Mouse (Mus musculus) thymus, adult 18-20 months (tissue): ENCODE data around the gene Socs7.

Experiments
- DNase-seq, 2 experiments: peaks; one replicate each; pipeline ENCODE4 v3.0.0; 2022; ENCODE audit warnings: mixed read lengths in 2 of 2

Gene Socs7

DNA sequence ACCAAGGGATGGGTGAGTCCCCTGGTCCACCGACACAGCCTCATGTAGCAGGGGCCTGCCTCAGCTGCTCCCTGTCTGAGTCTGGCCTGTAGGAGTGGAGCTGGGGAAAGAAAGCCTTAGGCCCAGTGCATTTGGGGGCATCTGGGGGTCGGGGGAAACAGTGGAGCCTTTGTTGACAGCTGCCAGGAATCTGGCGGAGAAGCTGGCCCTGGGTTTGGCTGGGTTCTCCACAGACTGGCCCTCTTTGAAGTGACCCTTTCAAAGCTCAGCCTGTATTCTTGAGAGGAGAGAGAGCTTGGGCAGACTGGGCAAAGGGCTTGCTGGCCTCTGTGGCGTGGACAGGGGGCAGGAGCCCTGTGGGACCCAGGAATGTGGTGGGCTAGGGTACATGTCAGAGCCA lies 60.2 kb downstream of the Socs7 start:
- no peak for DNase-seq

DNA sequence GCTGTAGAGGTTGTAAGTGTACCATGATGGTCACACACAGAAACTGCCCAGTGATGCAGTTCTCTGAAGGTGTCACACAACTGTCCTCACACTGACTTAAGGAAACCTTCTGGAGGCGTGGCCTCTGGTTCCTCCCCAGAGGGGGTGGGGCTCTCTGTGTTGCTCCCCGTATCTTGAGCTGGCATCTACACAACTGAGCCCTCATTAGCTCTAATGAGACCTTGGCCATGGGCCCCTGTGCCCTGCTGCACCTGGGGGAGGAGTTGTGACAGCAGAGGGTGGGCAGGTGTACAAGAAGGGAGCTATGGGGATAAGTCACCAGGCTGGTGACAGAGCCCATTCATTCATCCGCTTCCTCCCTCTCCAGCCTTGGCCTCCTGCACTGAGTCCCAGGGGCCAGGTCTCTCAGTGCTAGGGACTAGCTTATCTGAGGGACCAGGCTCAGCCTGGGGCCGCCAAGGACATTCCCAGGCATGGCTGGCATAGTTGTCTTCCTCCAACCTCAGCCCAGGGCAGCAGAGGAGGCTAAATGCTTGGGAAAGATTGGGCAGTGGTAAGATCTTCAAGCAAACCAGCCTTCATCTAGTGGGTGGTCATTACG lies 61.8 kb downstream of the Socs7 start:
- DNase-seq = no peak

DNA sequence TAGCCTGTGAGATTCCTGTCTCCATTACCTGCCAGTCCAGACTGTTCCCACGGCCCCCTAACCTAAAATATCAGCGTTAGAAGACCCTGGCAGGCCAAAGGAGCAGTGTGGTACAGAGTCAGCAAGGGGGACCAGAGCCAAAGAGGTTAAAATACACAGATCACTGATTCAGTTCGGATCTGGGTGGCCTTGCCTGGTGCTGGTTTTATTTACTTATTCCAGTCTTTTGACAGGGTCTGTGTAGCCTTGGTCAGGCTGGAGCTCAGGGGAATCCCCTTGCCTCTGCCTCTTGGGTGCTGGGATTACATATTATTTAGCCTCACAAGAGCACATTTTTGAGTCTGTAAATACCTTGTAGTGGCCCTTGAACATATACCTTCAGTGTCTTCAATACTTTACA lies 62.5 kb downstream of the Socs7 start:
- DNase-seq = no peak

DNA sequence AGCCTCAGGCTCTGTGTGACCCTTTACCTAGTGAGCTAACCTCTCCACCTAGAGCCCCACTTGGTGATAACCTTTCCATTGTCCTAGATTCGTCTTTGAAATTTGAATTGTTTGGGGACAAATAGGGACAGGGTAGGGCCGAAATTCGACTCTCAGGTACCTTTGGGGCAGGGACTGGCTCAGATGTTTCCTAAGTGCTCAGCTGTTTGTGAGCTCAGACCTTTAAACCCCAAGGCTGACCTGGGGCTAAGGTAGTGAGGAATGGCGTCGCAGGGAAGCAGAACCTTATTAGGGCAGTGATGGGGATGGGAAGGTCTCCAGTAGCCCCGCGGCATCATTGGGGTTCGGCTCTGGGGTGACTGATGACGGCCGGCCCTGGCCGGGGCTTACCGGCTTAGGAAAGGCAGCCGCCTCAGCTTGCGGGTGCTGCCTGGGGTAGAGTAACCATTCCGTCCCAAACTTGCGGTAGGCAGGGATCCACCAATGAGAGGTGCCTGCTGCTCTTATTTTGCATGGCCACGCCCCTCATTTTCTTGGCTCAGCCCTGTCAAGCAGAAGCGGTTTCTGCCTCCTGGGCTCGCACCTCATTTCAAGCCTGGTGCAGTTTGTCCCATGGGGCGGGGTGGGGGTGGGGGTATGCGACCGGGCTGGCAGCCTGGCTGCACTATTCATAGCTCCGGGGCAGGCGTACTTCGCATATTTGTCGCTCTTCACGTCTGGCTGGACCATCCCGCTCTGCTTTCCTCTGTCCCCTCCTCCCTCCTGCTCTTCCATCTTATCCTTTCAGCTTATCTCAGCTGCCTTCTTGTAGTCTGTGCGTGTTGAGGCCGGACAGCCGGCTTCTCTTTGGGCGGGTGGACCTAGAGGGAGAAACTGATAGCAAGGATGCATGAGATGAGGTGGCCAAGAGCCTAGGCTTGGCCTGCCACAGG lies 65.7 kb downstream of the Socs7 start:
- DNase-seq = peak; percentile 60 to 74

DNA sequence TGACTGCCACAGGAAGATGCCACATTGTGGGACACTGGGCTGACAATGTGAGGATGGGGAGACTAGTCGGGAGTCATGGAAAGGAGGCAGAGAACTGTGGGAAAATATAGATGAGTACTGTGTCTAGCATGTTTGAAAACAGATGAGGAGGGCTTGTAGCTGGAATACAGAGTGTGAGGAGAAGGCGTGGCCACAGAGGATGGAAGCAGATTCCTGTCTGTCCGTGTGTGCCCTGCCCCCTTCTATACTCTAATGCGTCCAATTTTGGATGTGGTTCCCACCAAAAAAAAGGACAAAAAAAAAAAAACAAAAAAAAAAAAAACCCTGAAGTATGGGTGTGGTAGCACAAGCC lies 66.4 kb downstream of the Socs7 start:
- no peak for DNase-seq

DNA sequence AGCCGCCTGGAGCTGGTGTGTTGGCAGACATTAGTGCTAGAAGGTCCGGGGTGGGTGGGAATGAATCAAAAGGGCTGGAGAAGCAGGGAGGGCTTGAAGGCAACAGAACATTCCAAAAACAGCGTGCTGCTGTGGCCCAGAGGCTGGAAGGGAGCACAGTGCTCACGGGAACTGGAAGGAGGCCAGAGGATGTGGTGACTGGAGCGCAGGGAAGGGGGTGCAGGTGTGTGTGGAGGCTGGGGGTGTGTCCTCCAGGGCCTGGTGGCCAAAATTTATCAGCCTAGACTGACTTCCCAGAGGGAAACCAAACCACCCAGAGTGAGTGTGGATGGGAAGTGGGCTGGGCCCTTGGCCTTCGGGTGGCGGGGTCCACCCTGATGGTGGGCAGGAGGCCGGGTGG lies 67.3 kb downstream of the Socs7 start:
- DNase-seq = no peak

DNA sequence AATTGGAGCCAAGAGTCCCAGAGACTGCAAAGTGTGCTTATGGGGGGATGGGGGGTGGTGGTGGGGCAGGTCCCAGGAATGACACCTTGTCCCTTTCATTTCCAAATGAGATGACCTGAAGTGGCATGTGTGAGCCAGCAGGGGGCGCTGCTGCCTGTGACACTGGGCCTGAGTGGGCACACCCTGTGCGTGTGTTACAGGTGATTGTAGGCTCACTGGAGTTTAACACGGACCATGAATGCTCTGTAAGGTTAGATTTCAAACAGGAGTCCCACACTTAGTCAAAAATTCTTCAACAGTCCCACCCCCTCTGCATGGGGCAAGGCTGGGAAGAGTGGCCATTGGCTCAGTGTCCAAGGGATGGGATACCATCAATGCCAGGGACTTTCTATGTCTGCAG lies 69.7 kb downstream of the Socs7 start:
- DNase-seq = no peak

DNA sequence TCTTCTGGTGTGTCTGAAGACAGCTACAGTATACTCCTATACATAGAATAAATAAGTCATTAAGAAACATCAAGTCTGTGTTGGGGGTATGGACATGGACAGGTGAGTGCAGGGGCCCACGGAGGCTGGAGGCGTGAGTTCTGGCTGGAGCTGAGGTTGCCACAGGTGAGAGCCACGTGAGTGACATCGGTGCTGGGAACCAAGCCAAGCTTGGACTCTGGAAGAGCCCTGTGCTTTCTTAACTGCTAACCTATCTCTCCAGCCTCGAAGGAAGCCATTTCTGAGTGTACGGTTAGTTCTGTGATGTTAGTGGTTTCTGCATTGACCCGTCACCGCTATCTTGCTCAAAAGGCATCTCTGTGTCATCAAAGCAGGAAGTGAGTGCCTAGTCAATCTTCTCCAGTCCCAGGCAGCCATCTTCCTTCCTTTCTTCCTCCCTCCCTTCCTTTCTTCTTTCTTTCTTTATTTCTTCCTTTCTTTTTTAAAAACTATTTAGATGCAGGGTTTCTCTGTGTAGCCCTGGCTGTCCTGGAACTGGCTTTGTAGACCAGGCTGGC lies 70.7 kb downstream of the Socs7 start:
- no peak for DNase-seq

DNA sequence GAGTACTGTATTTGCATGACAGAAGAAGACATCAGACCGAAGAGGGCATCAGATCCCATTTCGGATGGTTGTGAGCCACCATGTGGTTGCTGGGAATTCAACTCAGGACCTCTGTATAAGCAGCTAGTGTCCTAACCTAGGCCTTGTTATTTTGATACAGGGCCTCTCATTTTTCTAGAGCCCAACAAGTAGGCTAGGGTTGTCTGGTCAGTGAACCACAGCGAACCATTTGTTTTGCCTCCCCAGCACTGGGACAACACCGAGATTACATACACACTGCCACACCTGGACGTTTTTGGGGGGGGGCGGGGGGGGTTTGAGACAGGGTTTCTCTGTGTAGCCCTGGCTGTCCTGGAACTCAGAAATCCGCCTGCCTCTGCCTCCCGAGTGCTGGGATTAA lies 71.8 kb downstream of the Socs7 start:
- no peak for DNase-seq

DNA sequence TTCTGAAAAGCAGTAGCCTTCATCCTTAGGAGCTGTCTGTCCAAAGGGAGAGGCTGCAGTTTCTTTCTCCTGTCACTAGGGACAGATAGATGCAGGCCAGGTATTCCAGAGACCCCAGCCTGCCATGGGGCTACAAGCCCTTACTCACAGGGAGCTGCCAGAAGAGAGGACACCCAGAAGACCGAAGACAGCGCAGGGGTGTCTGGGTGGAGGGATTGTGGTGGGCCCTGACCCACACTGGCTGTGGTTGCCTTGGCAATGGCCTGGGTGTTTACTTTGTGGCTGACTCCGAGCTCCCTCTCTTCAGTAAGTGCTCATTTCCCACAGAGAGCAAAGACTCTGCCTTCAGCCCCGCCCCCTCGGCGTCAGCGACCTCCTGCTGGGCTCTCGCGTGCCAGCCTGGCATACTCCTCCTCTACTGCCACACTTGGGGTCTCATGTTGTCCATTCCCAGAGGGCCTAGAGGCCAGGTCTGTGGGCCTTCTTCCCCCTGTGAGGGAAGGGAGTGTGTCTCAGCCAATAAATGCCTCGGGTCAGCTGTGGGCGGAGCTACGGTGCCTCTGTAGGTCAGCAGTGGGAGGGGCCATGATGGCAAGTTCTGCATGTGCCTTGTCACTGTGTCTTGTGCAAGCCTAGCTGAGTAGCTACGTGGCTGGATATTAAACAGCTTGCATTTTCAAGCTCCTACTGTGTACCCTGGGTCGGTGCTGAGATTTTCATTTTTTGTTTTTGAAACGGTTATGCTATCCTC lies 72.5 kb downstream of the Socs7 start:
- peak; percentile 66 to 76 for DNase-seq

DNA sequence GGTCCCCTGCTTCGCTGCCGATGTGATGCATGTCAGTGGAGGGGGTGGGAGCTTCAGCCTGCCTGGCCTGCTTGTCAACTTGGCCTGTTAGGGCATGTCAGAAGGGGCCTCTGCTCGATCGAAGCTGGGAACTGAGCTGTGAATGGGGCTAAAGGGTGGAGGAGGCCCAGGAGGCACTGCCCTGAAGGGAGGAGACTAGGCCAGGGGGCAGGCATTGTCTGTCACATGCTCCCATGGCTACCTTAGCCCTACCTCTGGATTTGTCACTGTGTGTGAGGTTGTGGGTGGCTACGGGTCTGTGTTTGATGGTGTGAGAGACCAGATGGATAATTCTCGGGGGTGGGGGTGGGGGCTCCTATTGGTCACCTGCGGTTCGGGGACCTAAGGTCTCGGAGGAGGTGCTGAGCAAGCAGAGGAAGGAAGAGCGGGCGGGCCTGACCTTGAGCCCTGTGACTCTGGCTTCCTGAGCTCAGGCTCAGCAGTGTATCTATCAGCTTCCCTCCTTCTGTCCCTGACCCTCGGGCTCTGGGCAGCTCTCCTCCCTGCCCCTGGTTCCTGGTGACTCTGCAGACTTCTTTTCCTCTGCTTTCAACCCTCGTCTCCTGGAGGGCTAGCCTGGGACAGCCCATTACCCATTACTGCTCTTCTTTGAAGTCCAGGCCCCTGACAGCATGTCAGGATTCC lies 73.6 kb downstream of the Socs7 start:
- no peak for DNase-seq

DNA sequence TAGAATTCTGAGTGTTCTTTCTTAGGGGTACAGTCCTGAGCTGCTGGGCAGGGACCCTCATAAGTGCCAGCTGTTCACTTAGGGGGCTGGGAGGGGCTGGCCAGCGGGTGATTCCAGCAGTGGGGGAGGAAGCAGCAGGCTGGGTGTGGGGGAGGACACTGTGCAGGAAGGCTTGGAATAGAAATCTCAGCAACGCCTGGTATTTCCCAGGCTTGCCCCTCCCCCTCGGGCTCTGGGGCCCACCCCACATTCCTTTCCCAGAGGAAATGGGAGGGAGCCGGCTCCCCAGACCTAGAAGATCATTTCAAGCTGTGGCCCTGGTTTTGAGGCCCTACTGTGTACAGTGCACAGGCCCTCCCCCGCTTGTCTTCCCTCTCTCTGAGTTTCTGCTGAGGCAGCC lies 75.4 kb downstream of the Socs7 start:
- no peak for DNase-seq

DNA sequence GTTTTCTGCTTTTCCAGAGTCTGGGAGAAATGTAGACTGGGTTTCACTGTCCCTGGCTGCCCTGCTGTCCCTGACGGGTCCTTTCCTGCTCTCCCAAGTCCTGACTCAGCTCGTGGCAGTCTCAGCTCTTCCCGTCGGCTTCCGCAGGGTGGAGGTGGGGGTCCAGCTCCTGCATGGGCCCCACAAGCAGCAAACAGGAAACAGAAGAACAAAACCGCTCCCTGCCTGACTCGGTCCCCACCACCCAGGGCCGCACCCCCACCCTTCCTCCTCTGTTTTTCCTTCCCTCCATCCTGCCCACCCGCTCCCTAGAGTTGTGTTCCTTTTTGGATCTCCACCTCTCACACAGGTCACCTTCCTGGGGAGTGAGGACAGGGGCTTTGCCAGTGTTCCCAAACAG lies 76.5 kb downstream of the Socs7 start:
- DNase-seq = no peak

DNA sequence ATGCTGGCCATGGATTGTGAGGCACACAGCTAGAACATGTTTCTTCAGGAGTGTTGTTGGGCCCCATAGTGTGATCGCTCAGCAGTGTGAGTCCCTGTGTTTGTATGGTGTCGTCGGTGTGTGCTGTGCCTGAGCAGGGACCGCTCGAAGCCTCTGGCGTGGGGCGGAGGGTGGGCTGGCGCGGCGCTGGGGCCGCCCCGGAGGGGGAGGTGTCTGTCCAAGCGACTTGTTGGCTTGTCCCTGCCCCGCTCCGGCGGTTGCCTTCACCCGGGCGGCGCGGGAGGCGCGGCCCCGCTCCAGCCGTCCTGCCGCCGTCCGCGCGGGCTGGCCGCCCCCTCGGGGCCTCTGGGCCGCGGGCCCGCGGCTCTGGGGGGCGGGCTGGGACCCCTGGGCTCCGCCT lies 77.6 kb downstream of the Socs7 start:
- no peak for DNase-seq

DNA sequence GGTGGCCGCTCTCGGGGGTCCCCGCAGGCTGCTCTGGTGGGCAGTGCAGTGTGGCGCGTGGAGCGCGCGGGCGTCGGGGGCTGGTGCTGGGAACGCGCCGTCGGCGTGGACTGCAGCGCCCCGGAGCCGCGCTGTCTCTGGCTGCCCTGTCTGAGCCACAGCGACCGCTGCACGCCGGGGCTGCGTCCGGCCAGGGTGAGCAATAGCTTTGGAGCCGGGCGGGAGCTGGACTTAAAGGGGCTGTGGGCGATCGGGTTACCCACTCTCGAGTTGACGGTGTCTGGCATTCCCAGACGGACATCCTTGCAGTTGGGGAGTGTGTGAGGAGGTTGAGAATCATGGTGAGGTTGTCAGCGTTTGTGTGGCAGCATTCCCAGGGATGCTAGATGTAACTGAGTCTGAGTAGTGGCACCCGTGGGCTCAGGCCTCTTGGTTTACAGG lies 78.1 kb downstream of the Socs7 start:
- DNase-seq = no peak

DNA sequence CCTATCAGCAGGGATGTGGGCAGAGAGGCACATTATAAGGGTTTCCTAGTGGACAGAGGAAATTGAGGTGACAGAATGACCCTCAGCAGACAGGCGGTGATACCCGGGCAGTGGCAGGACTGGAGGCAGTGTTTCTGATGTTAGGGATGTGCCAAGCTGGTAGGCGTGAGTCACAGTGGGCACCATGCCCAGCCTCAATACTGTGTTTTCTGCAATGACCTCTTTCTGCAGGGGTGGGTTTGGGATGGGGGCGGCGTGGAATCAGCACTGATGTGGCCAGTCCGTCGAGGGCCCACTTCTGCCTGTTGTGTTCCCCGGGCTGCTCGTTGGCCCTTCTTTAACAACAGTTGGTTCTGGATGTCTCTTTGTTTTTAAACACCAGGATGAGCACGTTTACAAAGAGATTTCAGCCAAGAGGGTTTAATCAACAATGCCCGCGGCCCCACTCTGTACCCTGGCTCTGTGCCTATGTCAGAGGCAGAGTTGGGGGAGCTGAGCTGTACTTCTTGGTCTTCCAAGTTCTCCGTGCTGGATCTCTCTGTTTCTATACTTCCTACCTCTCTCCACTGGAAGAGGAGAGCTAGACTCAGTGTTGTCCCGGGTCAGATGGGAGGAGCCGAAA lies 78.8 kb downstream of the Socs7 start:
- DNase-seq = no peak

DNA sequence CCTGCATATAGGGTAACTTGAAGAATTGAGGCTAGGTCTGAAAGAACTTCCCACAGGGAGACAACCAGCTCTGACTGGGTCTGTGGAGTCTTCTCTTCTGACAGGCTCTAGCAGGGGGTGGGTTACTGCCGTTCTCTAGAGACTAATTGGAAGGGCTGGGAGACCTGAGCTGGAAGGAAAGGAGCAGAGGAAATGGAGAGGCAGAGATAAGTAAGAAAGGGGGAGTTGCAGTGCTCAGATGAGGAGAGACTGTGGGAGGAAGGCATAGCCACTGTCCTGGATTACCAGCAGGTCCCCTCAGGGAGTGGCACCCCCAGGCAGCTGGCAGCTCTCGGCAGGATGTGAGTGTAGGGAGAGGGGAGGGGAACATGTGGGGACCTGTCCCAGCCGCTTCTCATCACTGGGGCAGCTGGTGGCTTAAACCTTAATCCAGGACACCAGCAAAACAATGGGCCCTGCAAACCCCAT lies 79.3 kb downstream of the Socs7 start:
- no peak for DNase-seq

DNA sequence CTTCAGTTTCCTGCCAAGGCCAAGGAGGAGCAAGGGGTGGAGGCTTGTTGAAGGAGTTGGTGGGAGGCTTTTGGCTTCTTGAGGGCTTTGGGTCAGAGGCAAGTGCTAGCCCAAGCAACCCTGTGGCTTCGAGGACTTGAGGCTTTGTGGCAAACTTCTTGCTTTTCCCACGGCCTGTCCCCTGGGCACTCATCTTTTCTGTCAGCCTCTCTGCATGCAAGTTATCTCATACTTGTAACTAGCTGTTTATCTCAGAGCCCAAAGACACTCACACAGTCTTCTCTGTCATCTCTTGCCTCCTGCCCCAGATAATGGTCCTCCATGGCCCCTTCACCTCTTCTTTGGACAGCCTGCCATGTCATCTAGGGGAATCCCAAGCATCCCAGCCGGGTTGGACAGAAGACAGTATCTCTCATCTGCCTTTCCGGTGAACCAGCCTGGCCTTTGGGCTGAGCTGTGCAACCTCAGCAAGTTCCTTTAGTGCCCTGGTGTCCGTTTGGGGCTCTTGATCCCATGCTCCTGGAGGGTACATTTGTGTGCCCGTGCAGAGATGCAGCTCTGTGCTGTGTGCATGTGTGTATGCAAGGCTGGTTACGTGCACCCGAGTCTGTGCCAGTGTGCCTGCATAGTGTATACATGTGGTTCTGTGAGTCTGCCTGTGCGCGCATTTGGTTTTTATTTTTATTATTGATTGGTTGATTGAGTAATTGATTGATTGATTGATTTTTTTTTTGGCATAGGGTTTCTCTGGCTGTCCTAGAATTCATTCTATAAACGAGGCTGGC lies 80.7 kb downstream of the Socs7 start:
- no peak for DNase-seq

DNA sequence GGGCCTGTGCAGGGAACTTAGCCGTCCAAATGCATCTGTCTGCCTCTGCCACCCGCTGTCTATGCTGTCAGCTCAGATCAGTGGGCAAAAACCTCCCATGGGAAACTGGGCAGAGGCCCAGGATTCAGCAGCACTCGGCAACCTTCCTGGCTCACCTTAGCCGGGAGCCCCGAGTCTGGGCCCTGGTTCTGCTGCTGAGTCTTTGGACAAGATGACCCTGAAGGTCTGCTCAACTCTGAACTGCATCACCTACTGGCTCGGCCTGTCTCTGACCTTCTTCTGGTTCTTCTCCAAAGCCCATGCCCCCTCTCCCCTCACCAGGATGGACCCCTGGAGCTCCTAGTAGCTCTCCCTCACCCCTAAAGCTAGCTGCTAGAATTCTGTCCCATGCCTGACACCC lies 83.2 kb downstream of the Socs7 start:
- DNase-seq = no peak

DNA sequence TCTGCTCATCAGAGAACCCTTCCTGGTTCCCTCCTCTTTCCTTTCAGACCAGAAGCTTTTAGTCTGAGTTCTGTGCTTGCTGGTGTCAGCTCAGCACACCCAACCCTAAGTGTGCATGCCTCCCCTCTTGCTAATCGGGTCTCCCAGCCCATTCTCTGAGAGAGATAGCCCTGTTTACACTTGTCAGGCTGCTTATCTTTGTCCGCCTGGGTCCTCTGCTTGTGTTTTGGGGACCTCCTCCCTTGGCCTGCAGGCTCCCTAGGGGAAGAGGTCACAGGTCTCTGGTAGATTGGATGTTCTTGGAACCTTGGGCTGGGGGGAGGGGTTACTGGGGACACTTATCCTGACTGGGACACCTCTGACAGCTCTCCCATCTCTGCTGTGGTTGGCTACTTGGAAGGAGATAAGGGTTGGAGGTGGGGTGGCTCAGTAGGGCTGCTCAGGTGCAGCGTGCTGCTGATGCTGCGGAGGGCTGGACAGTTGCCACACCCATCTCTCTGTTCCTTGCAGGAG lies 83.7 kb downstream of the Socs7 start:
- DNase-seq = no peak

DNA sequence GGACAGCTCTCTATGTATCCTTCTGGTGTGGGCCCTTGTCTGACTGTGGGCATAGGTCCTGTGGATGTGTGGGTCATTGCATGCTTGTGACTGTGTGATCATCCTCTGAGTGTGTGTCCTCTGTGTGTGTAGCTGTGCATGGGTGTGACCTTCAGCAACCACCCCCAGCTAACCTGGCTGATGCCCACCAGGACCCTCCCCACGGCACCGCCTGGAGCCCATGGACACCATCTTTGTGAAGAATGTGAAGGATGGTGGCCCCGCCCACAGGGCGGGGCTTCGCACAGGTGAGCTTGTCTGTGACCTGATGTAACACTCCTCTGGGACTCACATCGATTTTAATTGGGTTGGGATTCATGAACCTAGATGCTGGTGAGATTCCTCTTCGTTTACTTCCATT lies 85.6 kb downstream of the Socs7 start:
- DNase-seq = no peak
